Mouse (Mus musculus) bone marrow macrophage, adult 2 months (primary cell): ENCODE data around the gene Med6.

Experiments used
- CTCF ChIP-seq: IDR thresholded peaks from 2 replicates; pipeline ENCODE4 v1.5.1; 2012; ENCODE audit warnings: low read depth, mild to moderate bottlenecking, low read length, moderate library complexity
- POLR2A ChIP-seq: IDR thresholded peaks from 2 replicates; pipeline ENCODE4 v1.6.1; 2012; ENCODE audit warnings: mild to moderate bottlenecking, low read depth, low read length, borderline replicate concordance

GRCm38 (mm10) chr12:81596547-81597262 is 1.9 kb upstream of the Med6 start:
- no peak for TF ChIP-seq CTCF
- TF ChIP-seq POLR2A, result no peak
